Mouse (Mus musculus): Measurements from ENCODE around the gene Lin7a. TPM values are rescaled to one million over a fixed set of nuclear protein-coding genes. Genes with fewer than 3 reads are reported as not detected.

The Lin7a gene
- 10 to 100 TPM; 33.7 to 36.4 TPM for total RNA-seq (2021)
- long read RNA-seq, transcript Lin7a-201 (6 exons, 2,363 nt) = major isoform, 5 of 13 reads
- long read RNA-seq, partial matches to known transcripts = 0 of 13 reads
- long read RNA-seq, other reads (novel, unspliced or antisense) = 8 of 13 reads

DNA sequence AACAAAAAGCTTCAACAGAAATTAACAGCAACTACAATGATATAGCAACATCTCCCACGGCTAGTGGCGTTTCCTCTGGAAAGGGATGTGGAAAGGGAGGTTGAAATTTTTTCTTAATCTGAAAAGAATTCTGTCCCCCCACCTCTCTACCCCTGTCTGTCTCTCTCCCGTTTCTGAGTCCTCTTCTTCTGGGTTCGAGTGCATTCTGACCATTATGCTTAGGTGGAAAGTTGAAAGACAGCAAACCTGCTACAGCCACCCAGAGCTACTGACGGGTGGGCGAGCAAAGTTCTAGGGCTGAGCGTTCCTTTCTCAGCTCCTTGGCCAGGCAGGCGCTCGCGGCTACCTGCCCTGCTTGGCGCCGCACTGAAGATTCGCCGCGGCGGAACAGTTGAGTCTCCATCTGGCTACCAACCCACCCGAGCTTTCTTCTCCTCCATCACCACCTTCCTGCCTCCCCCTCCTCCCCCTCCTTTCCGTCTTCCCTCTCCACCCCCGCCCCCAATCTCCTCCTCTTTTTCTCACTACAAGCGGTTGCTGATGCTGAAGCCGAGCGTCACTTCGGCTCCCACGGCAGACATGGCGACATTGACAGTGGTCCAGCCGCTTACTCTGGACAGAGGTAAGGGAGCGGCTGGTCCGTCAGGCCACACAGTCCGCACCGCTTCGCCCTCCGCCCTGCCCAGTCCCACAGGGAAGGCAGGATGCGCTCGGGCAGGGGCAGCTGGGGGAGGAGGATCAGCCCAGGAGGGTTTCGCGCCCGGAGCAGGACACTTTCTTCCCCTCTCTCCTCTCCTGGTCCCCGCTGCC is at the start of gene Lin7a:
TSS of gene Lin7a (plus strand) at position 366 of the 810 bp plus-strand sequence.
- peak; percentile 32 to 46 for DNase-seq (ENCODE audit: low spot score in 2 of 2)

DNA sequence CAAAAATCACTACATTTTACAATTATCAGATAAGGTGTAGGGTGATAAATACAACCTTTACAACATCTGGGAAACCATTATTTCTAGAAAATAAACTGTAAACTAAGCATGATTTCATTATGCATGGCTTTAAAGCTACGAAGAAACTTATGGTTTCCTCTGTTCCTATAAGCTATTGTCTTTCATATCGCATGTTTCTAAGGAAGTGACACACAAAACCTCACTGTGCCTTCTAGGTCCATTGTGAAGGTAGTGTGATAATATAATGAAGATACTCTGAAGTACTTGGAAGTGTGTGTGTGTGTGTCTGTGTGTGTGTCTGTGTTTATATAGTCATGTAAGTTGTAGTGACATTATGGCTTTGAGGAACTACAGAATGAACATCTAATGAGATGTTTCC is 49.8 kb upstream of the Lin7a start:
- no peak for DNase-seq (ENCODE audit: low spot score in 2 of 2)

DNA sequence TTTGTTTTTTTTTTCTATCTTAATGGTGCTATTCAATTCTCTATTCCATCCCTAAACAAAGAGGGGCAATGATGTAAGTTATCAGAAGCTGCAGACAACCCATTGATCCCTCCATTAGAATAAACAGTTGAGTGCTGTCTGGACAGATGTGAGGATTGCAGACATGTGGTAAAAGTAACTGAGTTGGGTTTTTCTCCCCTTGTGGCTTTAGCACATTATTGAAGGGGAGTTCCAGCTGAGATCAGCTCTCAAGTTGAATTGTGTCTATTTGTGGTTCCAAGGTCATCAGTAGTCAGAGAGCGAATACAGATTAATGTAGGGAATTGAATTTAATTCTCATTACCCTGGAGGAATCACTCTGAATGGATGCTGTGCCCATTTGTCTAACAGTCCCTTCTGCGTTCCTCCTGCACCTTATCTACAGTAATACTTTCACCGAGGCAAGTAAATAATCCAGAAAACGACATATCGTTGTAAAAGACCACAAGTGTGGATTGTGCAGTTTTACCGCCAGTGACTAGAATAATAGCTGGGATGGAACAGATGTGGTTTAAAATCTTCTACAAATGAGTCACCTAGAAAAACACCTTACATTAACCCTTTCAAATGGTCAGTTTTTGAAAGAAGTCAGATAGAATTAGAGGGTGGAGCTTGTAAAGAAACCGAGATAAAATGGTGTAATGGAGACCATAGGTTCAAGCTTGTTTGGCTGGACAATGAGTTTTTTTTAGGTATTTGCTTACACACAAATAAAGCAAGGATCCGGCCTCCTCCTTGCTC is 48.9 kb upstream of the Lin7a start:
- DNase-seq (ENCODE audit: low spot score in 2 of 2) = no peak

DNA sequence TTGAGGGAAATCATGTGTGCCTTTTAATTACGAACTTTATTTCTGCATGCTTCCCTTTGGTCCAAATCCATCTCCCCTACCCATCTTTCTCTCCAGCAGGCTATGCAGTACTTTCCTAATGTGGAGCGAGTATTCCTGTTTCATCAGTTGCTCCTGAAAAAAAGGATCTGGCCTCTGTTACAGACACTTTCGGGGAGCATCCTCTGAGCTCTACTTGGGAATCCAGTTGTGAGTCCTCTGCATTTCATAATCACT is 48.4 kb upstream of the Lin7a start:
- no peak for DNase-seq (ENCODE audit: low spot score in 2 of 2)

DNA sequence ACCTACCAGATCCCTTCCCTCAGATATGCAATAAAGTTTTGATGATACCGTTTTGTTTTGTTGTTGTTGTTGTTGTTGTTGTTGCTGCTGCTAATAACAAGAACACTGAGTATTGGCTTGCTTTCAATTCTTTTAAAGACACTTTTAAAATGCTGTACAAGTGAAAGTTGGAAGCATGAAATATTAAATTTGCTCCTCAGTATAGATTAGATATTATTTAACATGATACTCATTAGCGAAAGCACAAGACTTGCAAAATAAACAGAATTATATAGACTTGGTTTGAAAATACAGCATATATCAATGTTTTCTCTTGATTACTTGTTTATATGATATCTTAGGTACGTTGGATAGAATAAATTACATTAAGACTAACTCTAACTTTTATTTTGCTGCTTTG is 47.7 kb upstream of the Lin7a start:
- DNase-seq (ENCODE audit: low spot score in 2 of 2) = no peak

DNA sequence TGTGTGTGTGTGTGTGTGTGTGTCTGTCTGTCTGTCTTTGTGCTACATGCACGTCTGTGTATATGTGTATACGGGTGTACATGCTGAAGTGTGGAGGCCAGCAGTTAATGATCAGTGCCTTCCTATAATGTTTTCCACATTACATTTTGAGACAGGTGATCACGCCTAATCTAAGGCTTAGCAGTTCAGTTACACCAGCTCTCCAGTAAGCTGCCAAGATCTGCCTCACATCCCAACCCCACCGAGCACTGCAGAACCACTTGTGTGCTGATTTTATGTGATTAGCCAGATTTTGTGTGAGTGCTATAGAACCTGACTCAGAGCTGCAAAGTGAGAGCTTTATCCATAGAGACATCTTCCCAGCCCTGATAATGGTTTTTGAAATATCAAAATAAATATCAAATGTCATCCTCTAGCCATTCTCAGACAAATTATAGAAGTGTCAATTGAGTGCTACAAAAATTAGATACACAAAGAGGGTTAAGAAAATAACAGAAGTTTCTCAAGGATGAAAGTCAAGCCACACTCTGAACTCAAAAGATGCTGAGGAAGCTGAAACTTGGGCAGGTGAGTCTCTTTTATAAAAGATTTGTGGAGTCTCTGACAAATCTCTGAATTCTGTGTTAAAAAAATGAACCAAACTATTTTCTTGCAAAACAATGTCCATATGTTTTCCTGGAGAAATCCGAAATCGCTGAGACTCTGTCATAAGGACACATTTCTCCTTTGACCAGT is 46.7 kb upstream of the Lin7a start:
- no peak for DNase-seq (ENCODE audit: low spot score in 2 of 2)

DNA sequence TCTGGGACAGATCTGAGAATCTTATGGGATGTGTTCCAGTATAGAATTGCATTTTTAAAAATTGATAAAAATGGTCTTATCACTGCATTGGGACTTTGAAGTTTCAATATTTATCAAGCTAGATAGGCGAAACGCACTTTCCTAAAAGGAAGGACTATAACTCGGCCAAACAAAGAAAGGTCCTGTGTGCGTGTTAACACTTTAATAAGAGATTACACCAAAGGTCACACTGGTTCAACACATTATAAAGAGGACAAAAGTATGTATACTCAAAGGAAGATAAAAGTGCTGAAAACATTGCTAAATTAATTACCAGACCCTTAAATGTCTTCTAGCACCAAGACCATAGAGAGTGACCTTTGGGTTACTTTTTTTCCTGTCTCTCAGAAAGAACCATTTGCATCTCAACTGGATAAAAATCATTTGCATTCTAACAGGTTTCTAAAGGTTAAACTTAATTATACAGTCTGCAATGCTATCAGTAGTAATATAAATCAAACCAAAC is 46.1 kb upstream of the Lin7a start:
- DNase-seq (ENCODE audit: low spot score in 2 of 2) = no peak

DNA sequence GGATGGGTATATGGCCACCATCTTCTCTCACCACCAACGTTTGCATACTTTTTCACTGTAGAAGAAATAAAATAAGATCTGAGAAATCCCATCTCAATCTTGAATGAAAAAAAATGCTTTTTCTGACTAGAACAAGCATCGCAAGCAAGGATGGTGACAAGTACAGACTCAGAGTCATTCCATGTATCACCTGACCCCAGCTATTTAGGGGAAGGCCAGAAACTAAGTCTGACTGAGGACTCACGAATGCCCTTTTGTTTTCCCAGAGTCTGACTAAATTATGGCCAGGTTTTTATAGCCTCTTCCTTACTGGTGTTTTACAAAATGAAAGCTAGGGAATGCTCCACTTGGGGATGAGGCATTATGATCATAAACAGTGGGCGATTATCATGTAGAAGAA is 45.6 kb upstream of the Lin7a start:
- no peak for DNase-seq (ENCODE audit: low spot score in 2 of 2)

DNA sequence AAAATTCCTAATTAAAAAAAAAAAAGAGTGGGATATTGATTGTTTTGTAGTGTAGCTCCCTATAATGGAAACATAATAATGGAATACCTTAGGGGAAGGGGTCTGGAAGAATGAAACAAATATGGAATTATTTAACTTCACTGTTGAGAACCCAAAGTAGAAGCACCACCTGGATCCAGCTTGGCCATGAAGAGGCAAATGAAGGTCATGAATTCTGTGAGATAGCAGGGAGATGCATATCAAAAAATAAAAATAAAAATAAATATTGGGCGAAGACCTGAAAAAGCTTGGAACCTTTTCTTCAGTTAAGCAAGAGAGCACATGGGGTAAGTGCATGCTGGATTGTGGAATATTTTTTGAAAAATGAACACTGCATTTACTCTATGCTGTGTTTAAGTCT is 43.6 kb upstream of the Lin7a start:
- no peak for DNase-seq (ENCODE audit: low spot score in 2 of 2)

DNA sequence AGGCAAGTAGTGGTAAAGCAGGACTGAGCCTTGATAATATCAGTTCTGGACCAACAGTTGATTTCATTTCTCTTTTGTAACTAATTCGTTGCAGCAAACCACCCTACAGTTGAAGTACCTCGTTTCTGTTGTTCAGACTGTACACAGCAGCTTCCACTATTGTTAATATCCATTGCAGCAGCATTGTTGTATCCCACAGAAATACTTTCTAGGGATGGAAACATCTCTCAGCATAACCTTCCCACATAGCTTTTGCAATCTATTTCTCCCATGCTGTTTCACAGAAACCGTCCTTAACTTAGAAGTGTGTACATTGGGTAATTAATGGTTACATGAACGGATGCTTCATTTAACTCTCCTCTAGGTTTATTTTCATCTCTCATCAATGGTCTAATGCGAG is 42.7 kb upstream of the Lin7a start:
- DNase-seq (ENCODE audit: low spot score in 2 of 2) = no peak

DNA sequence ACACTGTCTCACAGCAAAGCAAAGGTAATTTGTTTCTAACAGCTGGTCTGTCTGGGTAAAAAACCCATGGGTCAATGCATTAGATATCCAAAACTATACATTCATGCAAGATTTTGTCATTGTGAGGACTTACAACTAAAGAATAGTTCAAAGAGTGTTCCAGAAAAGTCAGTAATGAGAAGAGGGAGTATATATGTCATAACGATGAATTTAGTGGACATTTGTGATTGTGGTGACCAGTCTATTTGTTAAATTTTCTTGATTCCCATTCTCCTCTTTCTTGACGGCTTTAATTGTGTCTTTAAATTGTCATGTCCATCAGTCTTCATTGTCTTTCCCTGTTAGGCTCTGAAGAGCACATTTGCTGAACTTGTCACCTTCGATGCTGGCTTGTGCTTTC is 42.1 kb upstream of the Lin7a start:
- DNase-seq (ENCODE audit: low spot score in 2 of 2) = no peak

DNA sequence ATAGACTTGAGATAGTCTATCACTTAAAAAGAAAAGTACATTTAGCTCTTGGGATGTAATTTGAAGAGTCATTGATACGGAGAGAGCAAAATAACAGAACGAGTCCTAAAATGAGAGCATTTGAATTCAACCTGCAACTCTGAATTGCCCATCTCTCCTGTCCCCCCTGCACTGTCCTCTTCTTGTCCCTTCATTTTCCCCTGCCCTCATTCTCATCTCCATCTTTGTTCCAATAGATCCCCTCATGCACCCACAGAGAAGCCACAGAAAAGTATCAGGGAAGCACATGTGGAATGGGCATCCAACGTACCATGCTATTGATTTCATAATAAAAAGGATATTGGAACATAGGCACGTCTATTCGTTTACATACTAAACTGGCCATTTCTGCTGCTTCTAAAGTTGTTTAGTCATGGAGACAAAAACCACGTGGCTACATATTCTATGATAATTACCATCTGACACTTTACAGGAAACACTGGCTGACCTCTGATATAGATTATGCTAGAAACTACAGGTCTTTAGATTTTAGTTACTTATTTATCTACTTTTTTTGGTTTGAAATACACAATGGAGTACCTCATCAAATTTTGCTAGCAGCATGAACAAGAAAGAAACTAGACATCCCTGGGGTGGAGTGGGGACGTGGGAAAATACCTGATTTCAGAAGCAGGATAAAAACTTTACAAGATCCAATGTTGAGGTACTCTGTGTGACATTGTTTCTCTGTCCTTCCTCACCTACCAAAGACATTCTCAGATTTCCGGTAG is 41.2 kb upstream of the Lin7a start:
- DNase-seq (ENCODE audit: low spot score in 2 of 2) = no peak

DNA sequence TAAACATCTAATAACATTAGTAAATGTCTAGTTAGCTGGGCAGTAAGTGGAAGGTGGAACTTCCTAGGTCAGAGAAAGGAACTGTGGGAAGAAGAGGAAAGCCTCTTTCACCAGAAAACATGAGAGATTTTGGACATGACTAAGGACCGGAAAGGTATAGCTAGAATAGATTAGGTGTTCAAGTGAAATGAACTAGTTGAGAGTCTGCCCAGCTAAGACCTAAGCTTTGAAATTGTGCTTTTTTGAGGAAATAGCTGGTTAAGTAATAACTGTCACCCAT is 40.7 kb upstream of the Lin7a start:
- DNase-seq (ENCODE audit: low spot score in 2 of 2) = no peak

DNA sequence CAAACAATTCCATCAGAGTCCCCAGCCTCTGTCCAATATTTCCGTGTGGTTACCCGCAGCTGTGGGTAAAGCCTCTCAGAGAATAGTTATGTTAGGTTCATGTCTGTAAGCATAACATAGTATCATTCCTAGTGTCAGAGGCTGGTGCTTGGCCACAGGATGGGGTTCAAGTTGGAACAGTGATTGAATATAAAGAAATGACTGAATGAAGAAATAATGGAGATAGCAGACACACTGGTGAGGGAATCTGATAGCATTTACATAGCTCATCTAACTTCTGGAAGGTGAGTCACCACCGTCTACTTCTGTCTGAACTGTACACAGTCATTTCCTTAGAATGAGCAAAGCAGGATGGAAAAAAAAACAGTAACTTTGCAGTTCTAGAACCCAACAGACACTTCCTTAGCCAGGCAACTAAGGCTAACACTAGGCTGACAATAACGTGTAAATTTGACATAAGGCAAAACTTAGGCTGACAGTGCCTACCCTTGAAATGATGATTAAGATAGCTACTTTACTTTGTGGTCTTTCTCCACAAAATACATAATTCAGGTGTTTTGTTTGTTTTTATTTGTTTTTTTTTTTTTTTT is 40.0 kb upstream of the Lin7a start:
- no peak for DNase-seq (ENCODE audit: low spot score in 2 of 2)

DNA sequence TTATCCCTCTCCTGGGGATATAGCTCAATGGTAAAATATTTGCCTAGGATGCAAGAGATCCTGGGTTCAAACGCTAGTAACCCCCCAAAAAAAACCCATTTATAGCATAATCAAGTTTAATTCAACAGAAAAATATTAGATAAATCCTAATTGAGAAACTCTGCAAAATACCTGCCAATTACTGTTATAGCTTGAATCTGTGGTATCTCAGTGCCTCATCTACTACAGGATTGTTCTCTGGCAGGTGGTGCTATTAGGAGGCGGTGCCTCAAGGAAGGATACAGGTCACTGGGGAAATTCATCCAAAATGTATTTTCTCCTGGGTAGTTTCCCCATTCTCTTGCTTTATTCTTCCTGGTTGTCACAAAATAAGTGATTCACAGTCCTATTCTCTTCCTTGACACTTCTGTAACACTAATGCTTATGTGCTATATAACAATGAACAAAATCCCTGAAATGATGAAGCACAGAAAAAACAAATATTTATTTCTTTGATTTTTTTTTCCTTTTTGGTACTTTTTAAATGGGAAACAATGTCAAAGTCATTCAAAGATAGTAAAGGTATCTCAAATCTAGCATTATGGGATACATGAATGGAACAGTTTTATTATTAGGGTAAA is 38.9 kb upstream of the Lin7a start:
- no peak for DNase-seq (ENCODE audit: low spot score in 2 of 2)

DNA sequence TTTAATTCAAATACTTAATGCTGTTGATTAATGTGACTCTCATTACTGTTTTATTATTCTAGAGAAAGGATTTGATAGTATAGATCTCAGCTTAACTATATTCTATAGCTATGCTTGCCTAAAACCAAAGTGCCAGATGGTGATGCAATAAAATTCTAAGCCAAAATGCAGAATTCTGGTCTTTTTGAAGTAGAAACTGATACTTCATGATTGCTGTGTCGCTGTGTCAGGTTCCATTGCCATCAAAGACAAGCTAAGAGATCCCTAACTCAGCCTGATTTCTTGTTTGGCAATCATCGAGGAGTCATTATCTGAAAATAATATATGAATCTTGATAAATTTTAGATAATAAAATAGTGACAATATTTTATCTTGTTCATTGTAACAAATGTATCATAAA is 38.3 kb upstream of the Lin7a start:
- no peak for DNase-seq (ENCODE audit: low spot score in 2 of 2)

DNA sequence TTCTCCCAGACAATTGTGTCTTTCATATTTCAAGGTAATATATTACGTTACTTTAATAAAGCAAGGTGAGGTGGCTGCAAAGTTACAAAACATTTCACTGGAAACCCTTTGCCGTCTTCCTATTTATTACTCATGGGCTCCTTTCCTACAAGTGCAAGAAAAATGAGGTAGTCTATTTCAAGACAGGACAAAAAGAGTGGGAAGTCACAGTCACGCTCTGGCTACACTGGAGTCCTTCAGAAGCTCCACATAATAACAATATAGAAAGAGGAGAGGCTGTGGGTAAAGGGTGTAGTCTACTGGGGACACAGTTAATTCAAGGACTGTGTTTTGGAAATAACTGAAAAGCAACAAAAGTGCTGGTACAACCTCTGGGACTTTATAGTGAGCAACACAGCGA is 37.7 kb upstream of the Lin7a start:
- DNase-seq (ENCODE audit: low spot score in 2 of 2) = no peak

DNA sequence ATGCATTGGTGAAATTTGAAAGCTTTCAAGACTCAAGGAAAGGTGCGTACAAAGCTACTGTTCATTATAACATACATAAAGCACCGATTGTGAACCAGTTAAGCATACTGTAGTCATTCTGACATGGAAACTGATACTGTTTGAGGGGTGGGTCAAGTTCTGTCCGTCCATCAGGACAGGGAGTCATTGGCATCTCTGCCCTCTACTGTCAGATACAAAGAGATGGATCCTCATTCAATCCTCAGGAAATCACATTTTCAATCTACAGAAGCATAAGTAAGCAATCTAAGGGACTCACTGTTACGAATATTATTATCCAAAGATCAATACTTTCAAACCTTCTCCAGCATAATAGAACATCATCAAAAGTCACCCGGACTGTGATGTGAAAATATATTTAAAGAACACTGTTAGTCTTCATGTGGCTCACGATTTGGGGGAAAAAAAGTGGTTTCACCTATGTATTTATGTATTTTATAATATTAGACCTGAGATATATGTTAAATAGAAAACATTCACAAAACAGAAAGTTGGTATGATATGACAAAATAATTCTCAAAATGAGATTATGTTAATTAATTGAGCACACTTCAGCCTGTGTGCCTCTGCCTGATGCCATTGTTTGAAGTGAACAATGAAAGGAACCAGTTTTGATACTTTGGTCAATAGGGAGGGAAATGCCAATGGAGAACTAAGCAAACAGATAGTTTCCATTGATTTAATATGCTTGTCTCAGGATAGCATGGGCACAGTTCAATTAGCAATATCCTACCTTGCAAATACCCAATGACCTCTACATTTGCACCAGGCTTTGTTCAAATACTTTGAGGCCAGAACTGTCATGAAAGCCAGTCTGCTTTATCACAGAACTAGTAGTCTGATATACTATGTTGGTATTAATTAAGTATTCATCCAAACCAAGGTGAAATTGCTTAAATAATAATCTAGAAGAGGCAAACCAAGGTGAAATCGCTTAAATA is 36.8 kb upstream of the Lin7a start:
- no peak for DNase-seq (ENCODE audit: low spot score in 2 of 2)

DNA sequence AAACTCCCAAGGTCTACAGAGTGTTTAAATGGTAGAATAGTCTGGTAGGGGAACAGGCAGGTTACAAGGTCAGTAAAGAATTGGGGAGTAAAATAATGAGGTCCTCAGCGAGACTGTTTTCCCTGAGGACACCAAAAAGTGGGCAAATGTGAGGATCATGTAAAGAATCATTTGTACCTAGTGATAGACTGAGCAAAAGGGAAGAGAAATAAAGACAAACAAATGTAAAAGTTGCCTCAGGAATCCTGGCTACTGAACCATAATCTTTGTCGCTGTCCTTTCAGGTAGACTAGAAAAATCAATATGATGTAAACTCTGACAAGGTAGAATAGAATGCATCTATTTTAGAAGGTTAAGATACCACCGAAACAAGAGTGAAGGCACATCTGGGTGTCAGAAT is 36.0 kb upstream of the Lin7a start:
- DNase-seq (ENCODE audit: low spot score in 2 of 2) = no peak

Measured in layer of hippocampus, postnatal 10 days (tissue).